Mouse (Mus musculus) embryonic fibroblast, embryonic 13.5 days (primary cell): ENCODE measurements around the gene Gm10031.

Source experiments
- CTCF ChIP-seq: IDR thresholded peaks from 2 replicates; pipeline ENCODE4 v1.5.1; 2011; ENCODE audit warnings: mild to moderate bottlenecking, control low read depth, low read length, moderate library complexity, borderline replicate concordance; ENCODE audit not compliant: insufficient read depth
- POLR2A ChIP-seq: IDR thresholded peaks from 2 replicates; pipeline ENCODE4 v1.6.1; 2011; ENCODE audit warnings: low read depth, mild to moderate bottlenecking, control low read depth, low read length, moderate library complexity

GRCm38 (mm10) chr1:156491226-156491796 is 32.5 kb upstream of the Gm10031 start:
- no peak for TF ChIP-seq CTCF
- no peak for TF ChIP-seq POLR2A
